Mouse (Mus musculus) testis, adult 2 months (tissue): ENCODE measurements around the gene Pfdn4. TPM values are rescaled to one million over a fixed set of nuclear protein-coding genes. Genes with fewer than 3 reads are reported as not detected.

Experiments
- H3K27ac ChIP-seq: fragments of 200-500 bp; 2 replicates; pipeline ENCODE4 v1.5.1; 2012; ENCODE audit warnings: low read depth, low read length; ENCODE audit not compliant: control insufficient read depth, insufficient read depth
- H3K27me3 ChIP-seq: fragments of 200-500 bp; 2 replicates; pipeline ENCODE4 v1.6.1; 2012; ENCODE audit warnings: mild to moderate bottlenecking, low read length, moderate library complexity; ENCODE audit not compliant: control insufficient read depth, insufficient read depth
- H3K36me3 ChIP-seq: fragments of 200-500 bp; 2 replicates; pipeline ENCODE4 v1.6.1; 2012; ENCODE audit warnings: mild to moderate bottlenecking, low read length; ENCODE audit not compliant: control insufficient read depth, insufficient read depth
- H3K4me1 ChIP-seq: fragments of 200-500 bp; 2 replicates; pipeline ENCODE4 v1.6.1; 2012; ENCODE audit warnings: low read length; ENCODE audit not compliant: control insufficient read depth, insufficient read depth
- H3K4me3 ChIP-seq: fragments of 200-500 bp; 2 replicates; pipeline ENCODE4 v1.5.1; 2012; ENCODE audit warnings: low read depth, mild to moderate bottlenecking, low read length, moderate library complexity, mixed read lengths; ENCODE audit not compliant: control insufficient read depth
- CTCF ChIP-seq: fragments of 200-500 bp; IDR thresholded peaks from 2 replicates; pipeline ENCODE4 v1.5.1; 2012; ENCODE audit warnings: low read depth, mild to moderate bottlenecking, inconsistent platforms, low read length, moderate library complexity; ENCODE audit not compliant: control insufficient read depth, insufficient read depth, insufficient replicate concordance
- POLR2A ChIP-seq: fragments of 200-500 bp; IDR thresholded peaks from 2 replicates; pipeline ENCODE4 v1.6.1; 2012; ENCODE audit warnings: low read depth, mild to moderate bottlenecking, inconsistent platforms, low read length, moderate library complexity; ENCODE audit not compliant: control insufficient read depth
- polyA plus RNA-seq: library from polyadenylated mRNA; depleted of rRNA; stranded (reverse); fragments of >200 nt; gene quantifications from 2 replicates; pipeline ENCODE4 v1.2.3, GENCODE M21; 2012

Pfdn4 gene
- polyA plus RNA-seq, 1 experiment: 10.8 TPM

DNA sequence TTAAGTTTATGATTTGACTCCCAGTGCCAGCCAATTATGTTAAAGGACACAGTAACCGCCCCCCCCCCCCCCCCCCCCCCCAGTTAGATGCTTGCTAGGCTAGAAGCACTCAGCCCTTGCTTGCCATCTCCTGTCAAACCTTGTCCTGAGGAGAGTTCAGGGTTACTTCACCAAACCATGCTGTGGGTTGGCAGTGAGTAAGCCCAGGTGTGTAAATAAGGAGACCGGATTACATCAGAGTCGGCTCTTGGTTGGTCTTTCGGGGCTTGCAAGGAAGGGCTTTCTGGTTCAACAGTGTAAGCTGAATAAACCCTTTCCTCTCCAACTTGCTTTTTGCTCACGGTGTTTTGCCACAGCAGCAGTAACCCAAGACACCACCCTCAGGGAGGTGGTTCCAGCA is 47.4 kb downstream of the Pfdn4 start:
- H3K27me3 ChIP-seq: no peaks in the 10 kb centered on the region

DNA sequence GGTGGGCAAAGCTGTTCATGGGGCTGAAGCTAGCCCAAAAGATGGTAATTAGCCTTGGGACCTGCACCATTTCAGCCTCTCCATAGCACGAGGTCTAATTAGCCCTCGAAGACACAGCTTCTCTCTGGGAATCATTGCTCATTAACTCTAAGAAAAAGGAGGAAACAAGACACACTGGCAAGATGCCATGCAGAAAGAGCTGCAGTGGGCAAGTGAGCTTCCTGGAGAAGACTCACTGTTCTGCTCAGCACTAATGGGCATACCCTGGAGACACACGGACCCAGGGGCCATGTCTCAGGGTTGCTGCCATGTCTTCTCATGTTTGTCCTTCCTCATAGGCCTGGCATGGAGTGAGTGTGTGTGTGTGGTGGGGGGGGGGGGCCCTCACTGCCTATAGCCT is 47.9 kb downstream of the Pfdn4 start:
- TF ChIP-seq POLR2A: no peak
- no peak for TF ChIP-seq CTCF
- Histone ChIP-seq H3K4me1 (no peaks in the 10 kb centered on the region), H3K27me3 (no peaks in the 10 kb centered on the region), H3K36me3 (no peaks in the 10 kb centered on the region), H3K4me3 (no peak overlapping the region), H3K27ac (no peak overlapping the region)

More for the DNA sequence above, 47.4 kb downstream of the Pfdn4 start:
- Histone ChIP-seq H3K36me3 (no peaks in the 10 kb centered on the region), H3K4me3 (no peak overlapping the region), H3K27ac (no peak overlapping the region), H3K4me1 (no peaks in the 10 kb centered on the region)
- TF ChIP-seq CTCF (no peak), POLR2A (no peak)

DNA sequence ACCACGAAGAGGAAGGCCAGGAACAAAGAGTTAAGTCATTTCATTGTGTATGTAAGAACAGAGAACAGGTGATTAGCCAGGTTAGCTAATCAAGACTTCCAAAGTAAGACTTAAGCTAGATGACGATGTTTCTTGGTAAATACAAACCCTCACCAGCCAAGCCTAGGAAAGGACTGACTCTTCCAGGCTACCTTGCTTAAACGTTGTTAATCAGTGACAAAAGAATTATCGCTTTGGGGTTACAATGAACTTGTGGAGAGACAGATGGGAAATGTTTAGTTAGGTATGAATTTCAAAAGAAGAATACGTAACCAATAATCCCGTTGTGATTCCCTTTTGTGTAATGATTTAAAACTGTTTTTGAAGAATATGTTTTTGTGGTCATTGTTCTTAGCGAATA is 48.7 kb downstream of the Pfdn4 start:
- TF ChIP-seq POLR2A (no peak), CTCF (no peak)
- Histone ChIP-seq H3K27me3 (no peaks in the 10 kb centered on the region), H3K4me1 (no peaks in the 10 kb centered on the region), H3K4me3 (no peak overlapping the region), H3K36me3 (no peaks in the 10 kb centered on the region), H3K27ac (no peak overlapping the region)

DNA sequence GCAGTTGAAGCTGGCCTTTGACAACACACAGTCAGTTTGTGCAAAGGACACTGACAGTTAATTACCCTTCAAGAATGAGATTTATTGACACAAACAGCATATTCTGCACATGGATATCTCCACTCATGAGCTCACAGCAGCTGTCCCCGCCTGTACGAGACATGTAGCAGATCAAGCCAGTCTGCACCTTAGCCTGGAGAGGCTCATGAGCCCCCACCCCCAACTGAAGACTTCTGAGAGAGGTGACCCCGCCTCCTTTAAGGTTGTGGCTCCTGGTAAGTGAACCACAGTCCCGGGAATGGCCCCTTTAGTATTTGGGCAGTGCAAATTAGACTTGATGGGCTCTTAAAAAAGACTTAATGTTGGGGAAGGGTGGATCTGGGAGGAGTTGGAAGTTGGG is 49.5 kb downstream of the Pfdn4 start:
- H3K4me1 ChIP-seq: no peaks in the 10 kb centered on the region
- H3K36me3 ChIP-seq: no peaks in the 10 kb centered on the region
- no peaks in the 10 kb centered on the region for H3K27me3 ChIP-seq
- no peak overlapping the region for H3K4me3 ChIP-seq
- no peak overlapping the region for H3K27ac ChIP-seq
- TF ChIP-seq CTCF (no peak), POLR2A (no peak)

DNA sequence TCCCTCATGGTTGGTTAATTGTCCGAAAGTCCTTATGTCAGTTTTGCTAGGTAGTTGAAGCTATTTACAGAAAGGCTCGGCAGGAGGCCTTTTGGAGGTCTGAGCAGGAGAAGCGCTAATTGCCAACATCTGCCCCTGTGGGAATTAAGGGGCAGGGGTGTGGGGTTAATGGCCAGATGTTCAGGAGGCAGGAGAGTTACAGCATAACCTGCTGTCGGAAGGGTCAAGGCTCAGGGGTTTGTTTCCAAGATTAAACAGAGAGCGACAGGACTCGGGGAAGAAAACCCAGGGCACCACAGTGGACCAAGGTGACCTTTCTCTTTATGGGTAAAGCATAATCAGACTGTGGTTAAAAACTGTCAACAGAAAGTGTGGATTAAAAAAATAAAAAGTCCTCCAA is 51.3 kb downstream of the Pfdn4 start:
- no peaks in the 10 kb centered on the region for H3K27me3 ChIP-seq
- H3K4me1 ChIP-seq: no peaks in the 10 kb centered on the region
- H3K36me3 ChIP-seq: no peaks in the 10 kb centered on the region
- no peak for TF ChIP-seq POLR2A
- TF ChIP-seq CTCF: no peak
- no peak overlapping the region for H3K27ac ChIP-seq
- H3K4me3 ChIP-seq: no peak overlapping the region

DNA sequence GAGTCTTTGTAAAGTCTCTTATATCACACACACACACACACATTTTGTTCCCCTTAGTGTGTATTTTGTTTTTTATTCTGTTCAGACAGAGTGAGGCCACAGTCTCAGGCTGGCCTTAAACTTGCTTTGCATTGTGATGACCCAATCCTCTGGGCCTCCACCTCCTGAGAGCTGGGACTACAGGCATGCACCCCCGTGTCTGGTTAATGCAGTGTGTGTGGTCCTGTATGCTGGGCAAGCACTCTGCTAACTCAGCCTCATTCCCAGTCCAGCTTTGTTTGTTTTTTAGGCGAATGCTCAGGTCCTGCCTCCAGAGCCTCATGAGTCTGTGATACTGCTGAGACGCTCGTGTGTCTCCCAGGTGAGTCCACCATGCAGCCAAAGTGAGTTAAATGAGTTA is 51.8 kb downstream of the Pfdn4 start:
- Histone ChIP-seq H3K27ac (no peak overlapping the region), H3K36me3 (no peaks in the 10 kb centered on the region), H3K4me1 (no peaks in the 10 kb centered on the region), H3K4me3 (no peak overlapping the region), H3K27me3 (no peaks in the 10 kb centered on the region)
- TF ChIP-seq CTCF (no peak), POLR2A (no peak)

DNA sequence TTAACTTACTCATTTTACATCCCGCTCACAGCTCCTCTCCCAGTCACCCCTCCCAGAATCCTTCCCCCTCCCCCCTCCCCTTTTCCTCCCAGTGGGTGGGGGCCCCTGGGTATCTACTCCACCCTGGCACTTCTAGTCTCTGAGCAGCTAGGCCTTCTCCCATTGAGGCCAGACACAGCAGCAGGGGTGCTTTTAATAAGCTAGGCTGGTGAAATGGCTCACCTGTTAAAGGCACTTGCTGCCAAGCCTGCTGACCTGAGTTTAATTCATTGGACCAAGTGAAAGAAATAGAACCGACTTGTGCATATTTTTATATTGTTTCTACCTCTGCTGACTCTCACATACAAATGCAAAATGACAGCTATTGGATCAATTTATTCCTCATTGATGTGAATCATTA is 52.9 kb downstream of the Pfdn4 start:
- no peak overlapping the region for H3K4me3 ChIP-seq
- H3K4me1 ChIP-seq: no peaks in the 10 kb centered on the region

DNA sequence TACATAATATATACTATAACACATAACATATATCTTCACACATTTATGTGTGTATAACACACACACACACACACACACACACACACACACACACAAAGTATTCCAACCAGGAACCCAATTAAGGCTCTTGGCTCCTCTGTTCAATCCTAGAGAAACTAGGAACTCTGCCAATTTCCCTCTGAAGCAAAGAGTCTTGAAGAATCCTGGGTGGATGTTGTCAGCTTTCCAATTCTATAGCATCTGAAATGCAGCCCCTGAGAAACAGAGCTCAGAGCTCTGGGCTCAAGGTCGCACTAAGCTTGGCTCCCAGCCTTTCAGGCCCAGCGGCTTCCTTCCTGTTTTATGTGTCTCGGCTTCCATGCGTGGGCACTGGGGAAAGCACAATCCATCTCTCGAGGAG is 54.0 kb downstream of the Pfdn4 start:
- Histone ChIP-seq H3K27ac (no peak overlapping the region), H3K36me3 (no peaks in the 10 kb centered on the region), H3K27me3 (no peaks in the 10 kb centered on the region), H3K4me3 (no peak overlapping the region), H3K4me1 (no peaks in the 10 kb centered on the region)
- no peak for TF ChIP-seq POLR2A
- no peak for TF ChIP-seq CTCF

More for the DNA sequence above, 52.9 kb downstream of the Pfdn4 start:
- Histone ChIP-seq H3K36me3 (no peaks in the 10 kb centered on the region), H3K27ac (no peak overlapping the region), H3K27me3 (no peaks in the 10 kb centered on the region)
- TF ChIP-seq POLR2A (no peak), CTCF (no peak)
